Mouse (Mus musculus) liver, embryonic 14.5 days (tissue): ENCODE measurements around the gene Romo1. TPM values are rescaled to one million over a fixed set of nuclear protein-coding genes. Genes with fewer than 3 reads are reported as not detected.

Source experiments
- ATAC-seq: fragments of 200-750 bp; cut with Nextera tagmentation; 2 replicates; pipeline ENCODE4 v1.8.0; 2017; ENCODE audit warnings: moderate number of reproducible peaks, mild to moderate bottlenecking, moderate library complexity; ENCODE audit not compliant: insufficient read depth
- DNase-seq, 3 experiments: peaks; one replicate each; pipeline ENCODE4 v3.0.0-alpha.2; 2012 to 2013; ENCODE audit warnings: low read depth in 3 of 3, low spot score in 3 of 3
- H3K27ac ChIP-seq: fragments of 300-500 bp; sonication (generic); 2 replicates; pipeline ENCODE4 v1.5.1; 2014; ENCODE audit warnings: moderate library complexity, mild to moderate bottlenecking, control low read depth, inconsistent platforms
- H3K27me3 ChIP-seq: fragments of 300-500 bp; sonication (generic); 2 replicates; pipeline ENCODE4 v1.6.1; 2014; ENCODE audit warnings: mild to moderate bottlenecking, low read length, moderate library complexity; ENCODE audit not compliant: control insufficient read depth, insufficient read depth
- H3K36me3 ChIP-seq: fragments of 300-500 bp; sonication (generic); replicated peaks from 2 replicates; pipeline ENCODE4 v1.6.1; 2014; ENCODE audit warnings: low read depth; ENCODE audit not compliant: control insufficient read depth, insufficient read depth
- H3K4me1 ChIP-seq, 2 experiments: fragments of 200-500 bp in 1 of 2; fragments of 300-500 bp in 1 of 2; sonication (generic) in 1 of 2; replicated peaks; 2 replicates each; pipeline ENCODE4 v1.6.1; 2012 to 2014; ENCODE audit warnings: antibody characterized with exemption in 1 of 2, inconsistent platforms in 1 of 2, low read length in 1 of 2; ENCODE audit not compliant: control insufficient read depth in 2 of 2, insufficient read depth in 2 of 2
- H3K4me2 ChIP-seq: fragments of 300-500 bp; sonication (generic); 2 replicates; pipeline ENCODE4 v1.6.1; 2014; ENCODE audit warnings: low read depth, mild to moderate bottlenecking, control low read depth, moderate library complexity
- H3K4me3 ChIP-seq, 2 experiments: fragments of 200-500 bp in 1 of 2; fragments of 300-500 bp in 1 of 2; sonication (generic) in 1 of 2; 2 replicates each; pipeline ENCODE4 v1.5.1; 2012 to 2014; ENCODE audit warnings: low read depth in 2 of 2, low read length in 2 of 2, mild to moderate bottlenecking in 2 of 2, control low read depth in 1 of 2, inconsistent platforms in 1 of 2, moderate library complexity in 1 of 2; ENCODE audit not compliant: insufficient read depth in 1 of 2
- H3K9ac ChIP-seq: fragments of 300-500 bp; sonication (generic); replicated peaks from 2 replicates; pipeline ENCODE4 v1.6.1; 2014; ENCODE audit warnings: mild to moderate bottlenecking, control low read depth, moderate library complexity
- H3K9me3 ChIP-seq: fragments of 300-500 bp; sonication (generic); 2 replicates; pipeline ENCODE4 v1.6.1; 2016; ENCODE audit warnings: low read length, mixed read lengths; ENCODE audit not compliant: control insufficient read depth
- CTCF ChIP-seq: IDR thresholded peaks from 2 replicates; pipeline ENCODE4 v1.5.1; 2016; ENCODE audit warnings: antibody characterized with exemption, low read depth, control low read depth
- EP300 ChIP-seq: IDR thresholded peaks from 2 replicates; pipeline ENCODE4 v1.6.1; 2016; ENCODE audit warnings: antibody characterized with exemption, low read depth
- WGBS: fragments of 180-500 bp; shearing (Covaris S2); extraction: QIAGEN DNeasy Blood & Tissue Kit; methylation state at CpG from one replicate; pipeline ENCODE4 v1.1.7; 2014; ENCODE audit not compliant: insufficient replicate concordance; 5-methylcytosine and 5-hydroxymethylcytosine counted together
- polyA plus RNA-seq, 2 experiments: library from polyadenylated mRNA; depleted of rRNA in 1 of 2; stranded (reverse) in 1 of 2; unstranded in 1 of 2; fragments of >200 nt; fragmentation: Nextera tagmentation in 1 of 2; extraction: Ambion mirVana in 1 of 2; gene quantifications; 2 replicates each; pipeline versions ENCODE4 v1.2.1 to v1.2.3; 2012 to 2014

Romo1 gene
- polyA plus RNA-seq, 2 experiments, result 181 to 248 TPM

- no peak for DNase-seq
- peaks cover 19% of the 10 kb centered on the region for H3K36me3 ChIP-seq
- peak overlapping the region; percentile 95 for H3K9ac ChIP-seq
- H3K4me3 ChIP-seq, result peak overlapping the region; percentile 25 to 98; a peak in 3 of 4 replicates
- H3K27ac ChIP-seq, result no peak overlapping the region
- H3K9me3 ChIP-seq, result no peaks in the 10 kb centered on the region
- WGBS, result 82% methylated on average over 2 of the region's 2 CpGs
- peaks cover 3 to 10% of the 10 kb centered on the region in 2 experiments for H3K4me1 ChIP-seq
- TF ChIP-seq EP300 (no peak), CTCF (peak; percentile 24; the same call in 1 of the 2 replicates)
- no peaks in the 10 kb centered on the region for H3K27me3 ChIP-seq
- ATAC-seq, result no peak
- peak overlapping the region; percentile 98 for H3K4me2 ChIP-seq
Measured at GRCm38 (mm10) chr2:156142820-156143219, 1.0 kb upstream of the Romo1 start.

- Histone ChIP-seq H3K4me2 (peak overlapping the region; percentile 98), H3K27me3 (no peaks in the 10 kb centered on the region), H3K4me1 (peaks cover 3 to 10% of the 10 kb centered on the region in 2 experiments), H3K4me3 (peak overlapping the region; percentile 67 to 98), H3K9ac (peak overlapping the region; percentile 95), H3K36me3 (peaks cover 24% of the 10 kb centered on the region), H3K9me3 (no peaks in the 10 kb centered on the region), H3K27ac (peak overlapping the region; percentile 90)
- DNase-seq, result peak in 2 of 3 experiments; percentile 9 to 28
- peak; percentile 7; the same call in 1 of the 2 replicates for ATAC-seq
- TF ChIP-seq EP300 (no peak), CTCF (no peak)
- 2% methylated on average over 16 of the region's 16 CpGs for WGBS
Measured at GRCm38 (mm10) chr2:156143367-156143766, 472 bp upstream of the Romo1 start.

GRCm38 (mm10) chr2:156145486-156146130 lies 1.8 kb downstream of the Romo1 start:
- H3K27ac ChIP-seq, result no peak overlapping the region
- H3K36me3 ChIP-seq, result peaks cover 44% of the 10 kb centered on the region
- no peaks in the 10 kb centered on the region for H3K27me3 ChIP-seq
- TF ChIP-seq EP300 (no peak), CTCF (no peak)
- 57% methylated on average over 11 of the region's 11 CpGs for WGBS
- no peaks in the 10 kb centered on the region for H3K9me3 ChIP-seq
- peak overlapping the region; percentile 31 for H3K9ac ChIP-seq
- DNase-seq (no peak), ATAC-seq (no peak)
- peaks cover 3 to 10% of the 10 kb centered on the region in 2 experiments for H3K4me1 ChIP-seq
- peak overlapping the region in 1 of 2 experiments; percentile 98; a peak in 2 of 4 replicates for H3K4me3 ChIP-seq
- H3K4me2 ChIP-seq, result peak overlapping the region; percentile 98

- DNase-seq (no peak), ATAC-seq (no peak)
- Histone ChIP-seq H3K27me3 (no peaks in the 10 kb centered on the region), H3K4me1 (peaks cover 3 to 10% of the 10 kb centered on the region in 2 experiments), H3K27ac (no peak overlapping the region), H3K4me2 (no peak overlapping the region), H3K36me3 (peaks cover 51% of the 10 kb centered on the region), H3K4me3 (no peak overlapping the region), H3K9me3 (no peaks in the 10 kb centered on the region), H3K9ac (no peak overlapping the region)
- no peak for TF ChIP-seq EP300
- no peak for TF ChIP-seq CTCF
- WGBS, result 57% methylated on average over 5 of the region's 5 CpGs
Measured at GRCm38 (mm10) chr2:156146272-156146989, 2.6 kb downstream of the Romo1 start.

- Histone ChIP-seq H3K4me2 (no peak overlapping the region), H3K27ac (no peak overlapping the region), H3K9ac (no peak overlapping the region), H3K4me1 (peaks cover 3 to 10% of the 10 kb centered on the region in 2 experiments), H3K9me3 (no peaks in the 10 kb centered on the region), H3K4me3 (no peak overlapping the region), H3K36me3 (peaks cover 59% of the 10 kb centered on the region), H3K27me3 (no peaks in the 10 kb centered on the region)
- 83% methylated on average over 3 of the region's 3 CpGs for WGBS
- ATAC-seq (no peak), DNase-seq (no peak)
- TF ChIP-seq EP300 (no peak), CTCF (no peak)
Measured at GRCm38 (mm10) chr2:156147316-156147915, 3.6 kb downstream of the Romo1 start.
